Comparison of ENCODE assay signal across 9 mouse cellular contexts in the genomic region with DNA sequence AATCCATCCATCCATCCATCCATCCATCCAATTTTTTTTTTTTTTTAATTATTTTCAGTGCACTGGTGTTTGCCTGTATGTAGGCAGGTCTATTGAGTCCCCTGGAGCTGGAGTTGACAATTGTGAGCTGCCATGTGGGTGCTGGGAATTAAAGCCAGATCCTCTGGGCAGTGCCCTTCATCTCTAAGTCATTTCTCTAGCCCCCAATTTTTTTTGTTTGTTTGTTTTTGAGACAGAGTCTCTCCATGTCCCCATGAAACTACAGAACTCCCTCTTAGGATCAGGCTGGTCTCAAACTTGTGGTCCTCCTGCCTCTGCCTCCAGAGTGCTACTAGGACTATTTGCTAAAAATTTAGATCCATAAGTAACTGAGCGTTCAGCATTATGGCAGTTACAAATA. TPM values are rescaled to one million over a fixed set of nuclear protein-coding genes. Genes with fewer than 3 reads are reported as not detected.
DNase-seq lines count a peak whose midpoint lies in the region; ATAC-seq lines count a peak whose summit lies in the region.
"Had no signal": no experiment of that assay in that cellular context is flagged by ENCODE, and none has a peak within 500 bp of the region (broad histone marks: within the 10 kb centered on the region; RNA-seq: fewer than 3 reads in every experiment).

No protein-coding gene starts in this region.

- WGBS in kidney, embryonic 16.5 days: 94% methylated on average over 1 of the region's 1 CpGs
- WGBS in forebrain, embryonic 13.5 days: 97% methylated on average over 1 of the region's 1 CpGs
- 96% methylated on average over 1 of the region's 1 CpGs for WGBS in limb, embryonic 10.5 days
- WGBS in neural tube, embryonic 14.5 days: 95% methylated on average over 1 of the region's 1 CpGs

- H3K9me3 ChIP-seq in kidney, embryonic 16.5 days (ENCODE audit: low read length): no peaks in the 10 kb centered on the region
- H3K9me3 ChIP-seq in forebrain, embryonic 13.5 days (replicated peaks): no peaks in the 10 kb centered on the region
- no peaks in the 10 kb centered on the region for H3K9me3 ChIP-seq in limb, embryonic 10.5 days (replicated peaks)
- H3K9me3 ChIP-seq in neural tube, embryonic 14.5 days (ENCODE audit: control insufficient read depth, low read length): no peaks in the 10 kb centered on the region
- H3K9me3 ChIP-seq: lung, embryonic 15.5 days had no signal

- H3K36me3 ChIP-seq in kidney, embryonic 16.5 days (ENCODE audit: insufficient read depth, low read length): no peaks in the 10 kb centered on the region
- no peaks in the 10 kb centered on the region for H3K36me3 ChIP-seq in forebrain, embryonic 13.5 days (ENCODE audit: poor library complexity, severe bottlenecking)
- H3K36me3 ChIP-seq in limb, embryonic 10.5 days: no peaks in the 10 kb centered on the region
- no peaks in the 10 kb centered on the region for H3K36me3 ChIP-seq in neural tube, embryonic 14.5 days (ENCODE audit: control insufficient read depth, insufficient read depth, low read length)
- H3K36me3 ChIP-seq: lung, embryonic 15.5 days had no signal

- peaks cover 11% of the 10 kb centered on the region for H3K4me1 ChIP-seq in kidney, embryonic 16.5 days (ENCODE audit: insufficient read depth, low read length)
- peaks cover 20% of the 10 kb centered on the region for H3K4me1 ChIP-seq in forebrain, embryonic 13.5 days
- peaks cover 18% of the 10 kb centered on the region for H3K4me1 ChIP-seq in limb, embryonic 10.5 days
- peaks cover 7% of the 10 kb centered on the region; the same call in 1 of the 2 replicates for H3K4me1 ChIP-seq in neural tube, embryonic 14.5 days (ENCODE audit: control insufficient read depth, insufficient read depth, low read length)

- no peak overlapping the region; the same call in 1 of the 2 replicates for H3K9ac ChIP-seq in kidney, embryonic 16.5 days (replicated peaks; ENCODE audit: low read length)
- peak overlapping the region; percentile 73 for H3K9ac ChIP-seq in forebrain, embryonic 13.5 days
- peak overlapping the region; percentile 56 for H3K9ac ChIP-seq in neural tube, embryonic 14.5 days (replicated peaks; ENCODE audit: low read depth, low read length)

- peak overlapping the region; percentile 65 for H3K4me2 ChIP-seq in kidney, embryonic 16.5 days (replicated peaks; ENCODE audit: low read depth, low read length)
- H3K4me2 ChIP-seq in forebrain, embryonic 13.5 days: peak overlapping the region; percentile 63
- peak overlapping the region; percentile 50 for H3K4me2 ChIP-seq in neural tube, embryonic 14.5 days (ENCODE audit: low read depth, low read length)

- H3K4me3 ChIP-seq in kidney, embryonic 16.5 days (ENCODE audit: low read length): no peak overlapping the region; the same call in 1 of the 2 replicates
- H3K4me3 ChIP-seq in forebrain, embryonic 13.5 days: peak overlapping the region; percentile 37; the same call in 1 of the 2 replicates
- H3K4me3 ChIP-seq in limb, embryonic 10.5 days: no peak overlapping the region
- peak overlapping the region; percentile 27 for H3K4me3 ChIP-seq in neural tube, embryonic 14.5 days (ENCODE audit: low read depth, low read length)

- H3K27ac ChIP-seq in kidney, embryonic 16.5 days (ENCODE audit: low read length): no peak overlapping the region
- H3K27ac ChIP-seq in forebrain, embryonic 13.5 days: peak overlapping the region; percentile 68; the same call in 1 of the 2 replicates
- peak overlapping the region; percentile 82; the same call in 1 of the 2 replicates for H3K27ac ChIP-seq in limb, embryonic 10.5 days
- peak overlapping the region; percentile 93 for H3K27ac ChIP-seq in neural tube, embryonic 14.5 days (ENCODE audit: low read depth, low read length)
- H3K27ac ChIP-seq: lung, embryonic 15.5 days had no signal

- H3K27me3 ChIP-seq in kidney, embryonic 16.5 days (ENCODE audit: insufficient read depth, low read length): no peaks in the 10 kb centered on the region
- no peaks in the 10 kb centered on the region for H3K27me3 ChIP-seq in forebrain, embryonic 13.5 days
- no peaks in the 10 kb centered on the region for H3K27me3 ChIP-seq in limb, embryonic 10.5 days (ENCODE audit: low read depth, poor library complexity, severe bottlenecking)
- H3K27me3 ChIP-seq in neural tube, embryonic 14.5 days (ENCODE audit: control insufficient read depth, insufficient read depth, low read length): no peaks in the 10 kb centered on the region
- H3K27me3 ChIP-seq: lung, embryonic 15.5 days had no signal

- no peak for ATAC-seq in kidney, embryonic 16.5 days (ENCODE audit: low FRiP score, low TSS enrichment)
- no peak for ATAC-seq in forebrain, embryonic 13.5 days
- no peak for ATAC-seq in neural tube, embryonic 14.5 days (ENCODE audit: low read depth)

- DNase-seq in kidney, postnatal 14 days: no peak
- DNase-seq in limb, embryonic 10.5 days (ENCODE audit: low spot score): no peak
- DNase-seq in urinary bladder, adult 2 months (ENCODE audit: low spot score): no peak
- no peak for DNase-seq in right cerebral cortex, adult 2 months (ENCODE audit: low spot score in 2 of 2)
- DNase-seq in thymus, postnatal 4 days: no peak

RNA-seq across cellular contexts. Expression of gene Hnrnph1, which starts 4.9 kb away (rescaled TPM):
- 500 and 509 TPM in 2 replicates for polyA plus RNA-seq in kidney, embryonic 16.5 days (2015; fragmentation: Nextera tagmentation; extraction: Ambion mirVana)
- 721 and 763 TPM in 2 replicates for polyA plus RNA-seq in forebrain, embryonic 13.5 days (2015; fragmentation: Nextera tagmentation; extraction: Ambion mirVana)
- polyA plus RNA-seq in limb, embryonic 10.5 days (2016; fragmentation: Nextera tagmentation; extraction: Ambion mirVana): 586 and 668 TPM in 2 replicates
- polyA plus RNA-seq in neural tube, embryonic 14.5 days (2014; fragmentation: Nextera tagmentation; extraction: Ambion mirVana): 441 and 486 TPM in 2 replicates
- polyA plus RNA-seq in urinary bladder, adult 2 months (2012; rRNA removed): 251 and 299 TPM in 2 replicates

RNA-seq across cellular contexts. Expression of gene Cby3, which starts 17.6 kb away (rescaled TPM):
- 0.55 and 0.71 TPM in 2 replicates for polyA plus RNA-seq in kidney, embryonic 16.5 days (2015; fragmentation: Nextera tagmentation; extraction: Ambion mirVana)
- 0.25 and 1.1 TPM in 2 replicates for polyA plus RNA-seq in forebrain, embryonic 13.5 days (2015; fragmentation: Nextera tagmentation; extraction: Ambion mirVana)
- polyA plus RNA-seq in limb, embryonic 10.5 days (2016; fragmentation: Nextera tagmentation; extraction: Ambion mirVana): 0.43 TPM in 1 of 2 replicates, not detected in the other
- 0.81 and 0.92 TPM in 2 replicates for polyA plus RNA-seq in neural tube, embryonic 14.5 days (2014; fragmentation: Nextera tagmentation; extraction: Ambion mirVana)
- polyA plus RNA-seq in urinary bladder, adult 2 months (2012; rRNA removed): 0.12 and 0.25 TPM in 2 replicates

RNA-seq across cellular contexts. Expression of gene Canx, which starts 46.4 kb away (rescaled TPM):
- polyA plus RNA-seq in kidney, embryonic 16.5 days (2015; fragmentation: Nextera tagmentation; extraction: Ambion mirVana): 393 and 397 TPM in 2 replicates
- polyA plus RNA-seq in forebrain, embryonic 13.5 days (2015; fragmentation: Nextera tagmentation; extraction: Ambion mirVana): 243 and 261 TPM in 2 replicates
- 311 and 334 TPM in 2 replicates for polyA plus RNA-seq in limb, embryonic 10.5 days (2016; fragmentation: Nextera tagmentation; extraction: Ambion mirVana)
- 205 and 227 TPM in 2 replicates for polyA plus RNA-seq in neural tube, embryonic 14.5 days (2014; fragmentation: Nextera tagmentation; extraction: Ambion mirVana)
- 177 and 247 TPM in 2 replicates for polyA plus RNA-seq in urinary bladder, adult 2 months (2012; rRNA removed)

RNA-seq across cellular contexts. Expression of gene Rufy1, which starts 59.0 kb away (rescaled TPM):
- polyA plus RNA-seq in kidney, embryonic 16.5 days (2015; fragmentation: Nextera tagmentation; extraction: Ambion mirVana): 27.4 and 27.5 TPM in 2 replicates
- polyA plus RNA-seq in forebrain, embryonic 13.5 days (2015; fragmentation: Nextera tagmentation; extraction: Ambion mirVana): 26.1 and 28.0 TPM in 2 replicates
- 22.5 and 22.6 TPM in 2 replicates for polyA plus RNA-seq in limb, embryonic 10.5 days (2016; fragmentation: Nextera tagmentation; extraction: Ambion mirVana)
- polyA plus RNA-seq in neural tube, embryonic 14.5 days (2014; fragmentation: Nextera tagmentation; extraction: Ambion mirVana): 25.6 and 31.9 TPM in 2 replicates
- polyA plus RNA-seq in urinary bladder, adult 2 months (2012; rRNA removed): 27.2 and 29.3 TPM in 2 replicates

Comparison
In these comparisons a context has a peak if more than half of its experiments do, and no peak if none do; other contexts are left out.
1. H3K4me3 ChIP-seq: peak in forebrain, embryonic 13.5 days (single experiment) and neural tube, embryonic 14.5 days (single experiment); none in kidney, embryonic 16.5 days (single experiment) and limb, embryonic 10.5 days (single experiment).
2. Peak in every context shown above with its lines, with median percentiles within 50 percentile points of each other: H3K4me2 ChIP-seq.